Mouse (Mus musculus) E14TG2a.4 (cell line): Measurements from ENCODE around the gene Defa22.
"Not testable (repeated sequence)": the region's sequence is repeated elsewhere in the genome, so short reads cannot be mapped to it uniquely, and the experiment has no call there.

Experiments
- H3K27me3 ChIP-seq: 2 replicates; pipeline ENCODE4 v1.6.1; 2014; ENCODE audit warnings: low read length, control low read depth; ENCODE audit not compliant: insufficient read depth
- H3K36me3 ChIP-seq: 2 replicates; pipeline ENCODE4 v1.6.1; 2014; ENCODE audit warnings: low read length, control low read depth; ENCODE audit not compliant: insufficient read depth
- H3K4me1 ChIP-seq: replicated peaks from 2 replicates; pipeline ENCODE4 v1.6.1; 2014; ENCODE audit warnings: low read depth, low read length, control low read depth
- H3K4me3 ChIP-seq: replicated peaks from 2 replicates; pipeline ENCODE4 v1.5.1; 2014; ENCODE audit warnings: mild to moderate bottlenecking, low read length
- H3K9me3 ChIP-seq: 2 replicates; pipeline ENCODE4 v1.6.1; 2014; ENCODE audit warnings: low read length, control low read depth

Defa22 gene

DNA sequence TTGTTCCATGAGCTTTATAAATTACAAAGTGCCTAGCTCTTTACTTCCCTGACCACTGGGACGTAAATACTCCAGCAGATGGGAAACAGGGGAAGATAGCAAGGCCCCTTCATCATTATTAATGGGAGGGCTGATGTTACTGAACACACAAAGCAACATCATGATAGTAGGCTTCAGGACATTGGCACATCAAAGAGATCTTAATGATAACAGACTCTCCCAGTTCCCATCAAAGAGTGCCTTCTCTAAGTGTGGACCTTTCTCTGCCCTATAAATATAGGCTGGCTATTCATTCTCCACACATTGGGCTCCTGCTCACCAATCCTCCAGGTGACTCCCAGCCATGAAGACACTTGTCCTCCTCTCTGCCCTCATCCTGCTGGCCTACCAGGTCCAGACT is at the start of gene Defa22:
Defa22 (plus strand) TSS at position 301 of the 400 bp plus-strand sequence.
- not testable (repeated sequence) for H3K36me3 ChIP-seq, H3K27me3 ChIP-seq, H3K9me3 ChIP-seq, H3K4me1 ChIP-seq, H3K4me3 ChIP-seq

DNA sequence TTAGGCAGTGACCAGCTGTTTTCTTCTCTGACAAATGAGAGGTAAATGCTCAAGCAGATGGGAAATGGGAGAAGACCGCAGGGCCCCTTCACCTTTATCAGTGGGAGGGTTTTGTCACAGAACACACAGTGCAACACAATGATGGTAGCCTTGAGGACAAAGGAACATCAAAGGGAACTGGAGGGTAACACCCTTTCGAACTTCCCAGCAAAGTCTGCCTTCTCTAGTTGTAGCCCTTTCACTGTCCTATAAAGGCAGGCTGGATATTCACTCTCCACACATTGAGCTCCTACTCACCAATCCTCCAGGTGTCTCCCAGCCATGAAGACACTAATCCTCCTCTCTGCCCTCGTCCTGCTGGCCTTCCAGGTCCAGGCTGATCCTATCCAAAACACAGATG is 27.7 kb upstream of the Defa22 start, which contains the start of gene Defa30:
Defa30 (plus strand) TSS at position 301 of the 400 bp plus-strand sequence.
- H3K4me1 ChIP-seq, H3K36me3 ChIP-seq, H3K27me3 ChIP-seq, H3K4me3 ChIP-seq, H3K9me3 ChIP-seq: not testable (repeated sequence)

DNA sequence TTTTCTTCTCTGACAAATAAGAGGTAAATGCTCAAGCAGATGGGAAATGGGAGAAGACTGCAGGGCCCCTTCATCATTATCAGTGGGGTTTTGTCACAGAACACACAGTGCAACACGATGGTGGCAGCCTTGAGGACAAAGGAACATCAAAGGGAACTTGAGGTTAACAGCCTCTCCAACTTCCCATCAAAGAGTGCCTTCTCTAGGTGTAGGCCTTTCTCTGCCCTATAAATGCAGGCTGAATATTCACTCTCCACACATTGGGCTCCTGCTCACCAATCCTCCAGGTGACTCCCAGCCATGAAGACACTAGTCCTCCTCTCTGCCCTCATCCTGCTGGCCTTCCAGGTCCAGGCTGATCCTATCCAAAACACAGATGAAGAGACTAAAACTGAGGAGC is 29.2 kb downstream of the Defa22 start, which contains the start of gene Defa31:
Defa31 (plus strand) TSS at position 301 of the 400 bp plus-strand sequence.
- not testable (repeated sequence) for H3K36me3 ChIP-seq, H3K4me3 ChIP-seq, H3K9me3 ChIP-seq, H3K4me1 ChIP-seq, H3K27me3 ChIP-seq

DNA sequence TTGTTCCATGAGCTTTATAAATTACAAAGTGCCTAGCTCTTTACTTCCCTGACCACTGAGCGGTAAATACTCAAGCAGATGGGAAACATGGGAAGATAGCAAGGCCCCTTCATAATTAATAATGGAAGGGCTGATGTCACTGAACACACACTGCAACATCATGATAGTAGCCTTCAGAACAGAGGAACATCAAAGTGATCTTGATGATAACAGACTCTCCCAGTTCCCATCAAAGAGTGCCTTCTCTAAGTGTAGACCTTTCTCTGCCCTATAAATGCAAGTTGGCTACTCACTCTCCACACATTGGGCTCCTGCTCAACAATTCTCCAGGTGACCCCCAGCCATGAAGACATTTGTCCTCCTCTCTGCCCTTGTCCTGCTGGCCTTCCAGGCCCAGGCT is 39.2 kb downstream of the Defa22 start, which contains the start of gene Gm15293:
Gm15293 (plus strand) TSS at position 301 of the 400 bp plus-strand sequence.
- H3K27me3 ChIP-seq, H3K4me1 ChIP-seq, H3K4me3 ChIP-seq, H3K36me3 ChIP-seq, H3K9me3 ChIP-seq: not testable (repeated sequence)
